Mouse (Mus musculus) olfactory bulb, adult 2 months (tissue): Measurements from ENCODE around the gene Mdga1.

ENCODE experiments used
- CTCF ChIP-seq: fragments of 200-500 bp; IDR thresholded peaks from 2 replicates; pipeline ENCODE4 v1.5.1; 2012; ENCODE audit warnings: low read depth, mild to moderate bottlenecking, low read length, moderate library complexity; ENCODE audit not compliant: insufficient read depth
- POLR2A ChIP-seq: fragments of 200-500 bp; IDR thresholded peaks from 2 replicates; pipeline ENCODE4 v1.6.1; 2012; ENCODE audit warnings: mild to moderate bottlenecking, low read depth, low read length, moderate library complexity; ENCODE audit not compliant: insufficient read depth

GRCm38 (mm10) chr17:29994011-29994410 lies 24.1 kb upstream of the Mdga1 start:
- TF ChIP-seq CTCF (no peak), POLR2A (no peak)
